Mouse (Mus musculus): ENCODE measurements around the gene Olfr56.
"Not testable (repeated sequence)": the region's sequence is repeated elsewhere in the genome, so short reads cannot be mapped to it uniquely, and the experiment has no call there.

The Olfr56 gene

DNA sequence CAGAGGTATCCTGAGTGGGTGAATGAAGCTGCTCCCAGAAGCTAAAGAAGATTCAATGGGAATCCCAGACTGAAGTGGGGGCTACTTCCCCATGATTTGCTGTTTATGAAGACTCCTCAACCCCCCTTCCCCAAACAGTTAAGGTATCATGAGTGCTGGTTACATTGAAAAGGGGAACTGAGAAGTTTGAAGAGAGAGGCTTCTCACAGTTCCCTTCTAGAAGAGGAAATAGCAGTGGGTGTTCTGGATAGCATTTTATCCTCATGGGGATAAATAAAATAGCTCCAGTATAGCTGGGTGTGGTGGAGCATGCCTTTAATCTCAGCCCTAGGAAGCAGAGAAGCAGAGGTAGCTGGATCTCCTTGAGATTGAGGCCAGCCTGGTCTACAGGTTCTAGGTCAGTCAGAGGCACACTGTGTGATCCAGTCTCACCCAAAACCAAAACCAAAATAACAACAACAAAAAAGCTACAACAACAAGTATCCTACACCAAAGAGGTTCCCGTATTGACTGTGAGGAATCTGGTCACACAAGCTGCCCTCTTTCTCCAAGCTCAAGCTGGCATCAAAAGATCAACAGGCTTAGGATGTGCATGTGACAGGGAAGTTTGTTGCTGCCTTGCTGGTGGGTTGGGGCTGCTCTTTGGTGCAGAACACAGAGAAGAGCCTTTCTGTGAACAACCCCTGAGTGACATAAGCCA is at the start of gene Olfr56:
Gene Olfr56 (plus strand): TSS at position 650 of the 700 bp plus-strand sequence.
- not testable (repeated sequence) for DNase-seq (ENCODE audit: low spot score in 2 of 2)

DNA sequence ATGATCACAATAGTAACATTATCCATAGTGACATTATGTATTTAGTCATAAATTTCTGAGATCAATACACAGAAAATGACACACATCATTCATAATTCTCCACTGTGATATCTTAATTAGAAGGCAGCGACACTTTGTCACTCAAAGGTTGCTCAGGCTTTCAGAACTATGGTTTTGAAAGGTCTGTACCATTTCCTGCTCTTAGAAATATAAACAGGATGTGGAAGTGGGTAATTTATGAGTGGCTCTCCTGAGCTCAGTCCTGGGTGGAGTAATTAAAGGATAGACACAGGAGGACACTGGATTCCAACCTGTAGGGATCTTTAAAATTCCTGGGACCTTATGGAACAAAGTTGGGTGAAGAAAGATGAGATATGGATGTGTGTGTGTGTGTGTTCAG is 45.3 kb upstream of the Olfr56 start:
- DNase-seq (ENCODE audit: low spot score in 2 of 2) = not testable (repeated sequence)

DNA sequence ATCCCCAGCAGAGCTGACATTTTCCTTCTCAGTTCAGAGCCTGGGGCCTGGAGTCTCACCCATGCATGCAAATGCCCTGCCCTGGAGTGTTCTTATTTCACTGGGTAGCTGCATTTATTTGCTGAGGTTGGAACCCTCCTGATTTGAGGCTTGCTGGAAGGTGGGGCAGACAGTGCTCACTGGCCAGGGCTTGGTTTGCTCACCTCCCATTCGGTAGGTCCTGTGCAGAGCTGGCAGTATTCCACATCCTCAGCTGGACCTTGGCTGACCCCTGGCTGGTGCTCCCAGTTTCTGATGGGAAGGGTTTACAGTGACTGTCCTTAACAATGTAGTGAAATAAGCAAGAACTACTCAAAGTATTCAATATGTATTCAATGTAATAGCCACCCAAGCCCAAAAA is 44.8 kb upstream of the Olfr56 start:
- DNase-seq (ENCODE audit: low spot score in 2 of 2) = not testable (repeated sequence)

DNA sequence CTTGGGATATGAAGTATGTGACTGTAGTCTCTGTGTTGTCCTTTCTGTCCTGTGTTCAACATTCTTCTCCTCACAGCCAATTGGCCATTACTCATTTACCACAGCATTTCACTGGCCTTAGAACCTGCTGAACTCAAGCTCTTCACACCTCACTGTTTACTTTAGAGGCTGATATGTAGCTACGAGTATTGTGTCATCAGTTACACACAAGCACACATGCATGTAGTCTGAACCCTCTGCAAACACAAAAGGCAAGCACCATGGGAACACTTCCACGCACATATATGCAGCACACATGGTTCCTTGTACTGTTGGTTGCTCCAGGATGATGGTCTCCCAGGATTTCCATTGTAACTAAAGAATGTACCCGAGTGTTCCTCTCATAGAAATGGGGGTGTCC is 43.4 kb upstream of the Olfr56 start:
- DNase-seq (ENCODE audit: low spot score in 2 of 2) = not testable (repeated sequence)

DNA sequence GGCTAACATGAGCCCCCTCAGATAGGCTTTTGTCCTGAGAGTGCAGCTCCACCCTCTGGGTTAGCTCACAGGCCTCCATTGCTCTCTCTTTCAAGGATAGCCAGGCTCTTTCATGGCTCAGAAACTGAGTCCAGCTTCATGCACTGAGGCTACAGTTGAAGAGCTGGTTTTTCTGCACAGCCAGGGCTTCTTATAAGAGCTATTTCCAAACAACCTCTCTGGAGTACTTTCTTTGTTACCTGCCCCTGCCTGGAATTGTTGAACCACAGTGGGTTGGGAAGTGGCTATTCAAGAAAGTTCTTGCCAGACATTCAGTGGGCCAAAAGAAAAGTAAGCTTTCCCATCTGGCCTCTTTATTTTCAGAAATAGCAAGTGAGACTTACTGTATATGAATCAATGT is 39.4 kb upstream of the Olfr56 start:
- DNase-seq (ENCODE audit: low spot score in 2 of 2) = not testable (repeated sequence)

DNA sequence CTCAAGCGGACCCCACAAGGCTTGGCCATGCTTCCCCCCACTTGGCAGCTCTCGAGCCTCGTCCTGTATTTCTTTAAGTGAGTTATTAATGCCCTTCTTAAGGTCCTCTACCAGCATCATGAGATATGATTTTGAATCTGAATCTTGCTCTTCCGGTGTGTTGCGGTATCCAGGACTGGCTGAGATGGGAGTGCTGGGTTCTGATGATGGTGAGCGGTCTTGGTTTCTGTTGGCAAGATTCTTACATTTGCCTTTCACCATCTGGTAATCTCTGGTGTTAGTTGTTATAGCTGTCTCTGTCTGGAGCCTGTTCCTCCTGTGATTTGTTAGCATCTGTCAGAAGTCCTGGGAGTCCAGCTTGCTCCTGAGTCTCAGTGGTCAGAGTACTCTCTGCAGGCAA is 32.6 kb upstream of the Olfr56 start, which contains the start of gene Psme2b:
Gene Psme2b (minus strand): TSS at position 101 of the 400 bp plus-strand sequence.
- not testable (repeated sequence) for DNase-seq (ENCODE audit: low spot score in 2 of 2)

DNA sequence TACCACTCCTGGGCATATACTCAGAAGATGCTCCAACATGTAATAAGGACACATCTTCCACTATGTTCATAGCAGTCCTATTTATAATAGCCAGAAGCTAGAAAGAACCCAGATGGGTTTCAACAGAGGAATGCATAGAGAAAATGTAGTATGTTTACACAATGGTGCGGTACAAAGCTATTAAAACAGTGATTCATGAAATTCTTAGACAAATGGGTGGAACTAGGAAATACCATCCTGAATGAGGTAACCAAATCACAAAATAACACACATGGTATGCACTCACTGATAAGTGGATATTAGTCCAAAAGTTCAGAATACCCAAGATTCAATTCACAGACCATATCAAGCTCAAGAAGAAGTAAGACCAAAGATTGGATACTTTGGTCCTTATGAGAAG is 4.0 kb upstream of the Olfr56 start:
- DNase-seq (ENCODE audit: low spot score in 2 of 2) = not testable (repeated sequence)

DNA sequence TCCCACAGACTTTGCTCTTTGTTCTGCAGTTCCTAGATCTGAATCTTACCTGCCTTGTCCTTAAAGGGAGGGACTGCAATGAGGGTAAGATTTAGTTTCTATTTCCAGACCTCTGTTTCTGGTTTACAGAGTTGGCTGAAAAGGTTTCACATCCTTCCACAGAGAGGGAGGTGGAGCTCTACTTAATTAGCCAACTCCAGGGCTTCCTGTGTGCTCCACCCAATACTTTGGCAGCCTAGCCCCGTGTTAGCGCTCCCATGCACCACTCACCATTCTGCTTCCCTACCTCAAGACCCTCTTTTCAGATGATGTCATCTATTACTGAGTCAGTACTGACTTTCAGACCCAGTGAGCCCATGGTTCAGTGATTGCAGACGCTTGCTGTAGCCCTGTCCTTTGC is 562 bp downstream of the Olfr56 start, which contains the start of gene 9930111J21Rik1:
Gene 9930111J21Rik1 (minus strand): TSS at position 148 of the 400 bp plus-strand sequence.
- DNase-seq (ENCODE audit: low spot score in 2 of 2) = not testable (repeated sequence)

DNA sequence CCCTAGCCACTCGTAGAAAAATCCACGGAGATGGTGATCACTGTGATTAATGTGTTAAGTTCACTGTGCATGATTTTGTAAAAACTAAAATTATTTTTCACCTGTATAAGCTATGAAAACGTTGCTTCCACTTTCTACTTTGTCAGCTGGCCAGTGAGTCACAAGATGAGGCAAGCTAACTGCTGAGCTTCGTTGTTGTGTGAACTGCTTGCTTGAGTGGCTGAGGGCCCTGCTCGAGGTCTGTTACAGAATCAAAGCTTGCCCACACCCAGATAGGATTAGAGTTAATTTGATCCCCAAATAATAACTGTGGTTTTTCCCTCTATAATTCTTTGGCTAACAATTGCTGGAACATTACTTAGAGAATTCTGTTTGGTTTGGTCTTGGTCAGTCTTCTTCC is 1.4 kb downstream of the Olfr56 start:
- not testable (repeated sequence) for DNase-seq (ENCODE audit: low spot score in 2 of 2)

DNA sequence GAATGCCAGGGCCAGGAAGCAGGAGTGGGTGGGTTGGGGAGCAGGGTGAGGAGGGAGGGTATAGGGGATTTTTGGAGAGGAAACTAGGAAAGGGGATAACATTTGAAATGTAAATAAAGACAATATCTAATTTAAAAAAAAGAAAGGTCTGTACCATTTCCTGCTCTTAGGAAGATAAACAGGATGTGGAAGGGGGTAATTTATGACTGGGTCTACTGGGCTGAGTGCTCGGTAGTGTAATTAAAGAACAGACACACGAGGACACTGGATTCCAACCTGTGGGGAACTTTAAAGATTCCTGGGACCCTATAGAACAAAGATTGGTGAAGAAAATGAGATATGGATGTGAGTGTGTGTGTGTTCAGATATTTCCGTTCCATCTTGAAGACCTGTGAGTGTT is 4.2 kb downstream of the Olfr56 start:
- not testable (repeated sequence) for DNase-seq (ENCODE audit: low spot score in 2 of 2)

DNA sequence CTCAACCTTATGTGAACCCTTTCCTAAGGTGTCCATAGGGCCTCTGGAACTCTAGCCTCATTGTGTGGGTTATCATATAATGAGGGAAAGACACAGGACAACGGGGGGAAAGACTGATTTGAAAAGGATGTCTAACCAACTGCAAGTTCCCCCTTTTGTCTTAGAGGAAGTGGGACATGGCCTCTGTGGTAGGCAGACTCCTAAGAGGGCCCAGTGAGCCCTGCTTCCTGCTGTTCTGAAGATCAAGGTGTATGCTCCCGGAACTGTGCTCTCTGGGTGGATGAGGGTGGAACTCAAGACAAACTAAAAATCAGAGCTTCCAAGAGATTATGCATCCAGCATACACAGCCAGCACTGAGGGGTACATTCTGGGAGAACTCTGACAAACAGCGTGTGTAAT is 9.5 kb downstream of the Olfr56 start:
- DNase-seq (ENCODE audit: low spot score in 2 of 2) = not testable (repeated sequence)

DNA sequence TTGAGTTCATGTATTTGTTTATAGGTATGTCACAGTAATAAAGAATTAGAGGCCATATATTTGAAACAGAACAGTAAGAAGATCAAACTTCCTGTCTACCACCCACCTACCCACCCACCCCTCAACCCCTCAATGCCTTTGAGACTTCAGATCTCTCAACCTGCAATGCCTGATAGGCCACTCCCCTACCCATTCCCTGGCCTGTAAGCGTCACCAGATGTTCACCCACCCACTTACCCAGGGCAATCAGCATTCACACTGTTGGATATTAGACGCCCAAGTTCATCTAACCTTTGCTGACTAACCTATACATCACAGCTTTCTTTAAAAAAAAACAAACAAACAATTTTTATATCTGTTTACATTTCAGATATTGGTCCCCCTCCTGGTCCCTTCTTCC is 11.3 kb downstream of the Olfr56 start:
- not testable (repeated sequence) for DNase-seq (ENCODE audit: low spot score in 2 of 2)

DNA sequence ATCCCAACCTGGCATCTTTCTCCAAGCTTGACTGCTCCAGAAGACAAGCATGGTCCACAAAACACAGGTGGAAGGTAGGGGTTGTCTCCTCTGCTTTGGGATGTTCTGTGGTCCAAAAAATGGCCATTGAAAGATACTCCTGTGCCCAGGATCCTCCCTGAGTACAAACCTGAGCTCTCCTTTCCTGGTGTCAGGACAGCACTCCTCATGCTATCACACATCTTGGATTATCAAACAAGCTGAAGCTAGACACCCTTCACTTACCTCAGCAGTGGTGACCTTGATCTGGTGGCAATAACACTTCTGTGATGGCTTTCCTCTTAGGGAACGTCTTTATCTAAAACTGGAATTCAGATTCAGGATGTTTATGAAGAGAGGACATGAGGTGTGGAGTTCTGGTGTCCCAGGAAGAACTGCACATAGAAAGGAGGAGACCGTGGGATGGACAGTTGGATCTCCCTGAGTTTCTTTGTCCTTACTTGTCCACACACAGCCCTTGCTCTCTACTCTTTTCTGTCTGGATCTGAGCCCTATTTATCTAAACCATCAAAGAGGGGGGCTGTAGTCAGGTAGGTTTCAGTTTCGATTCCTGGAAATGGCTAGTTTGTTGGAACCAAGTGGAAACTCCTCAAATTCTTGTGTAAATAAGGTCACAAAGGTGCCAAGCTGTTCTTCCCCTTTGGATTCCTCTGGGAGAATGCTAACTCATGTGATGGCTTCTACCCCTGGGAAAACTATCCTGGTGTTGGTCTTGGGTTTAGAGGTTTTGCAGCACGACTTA is 13.2 kb downstream of the Olfr56 start, which contains the start of gene Gm12185:
Gene Gm12185 (minus strand): TSS at position 487 of the 781 bp plus-strand sequence.
- not testable (repeated sequence) for DNase-seq (ENCODE audit: low spot score in 2 of 2)

DNA sequence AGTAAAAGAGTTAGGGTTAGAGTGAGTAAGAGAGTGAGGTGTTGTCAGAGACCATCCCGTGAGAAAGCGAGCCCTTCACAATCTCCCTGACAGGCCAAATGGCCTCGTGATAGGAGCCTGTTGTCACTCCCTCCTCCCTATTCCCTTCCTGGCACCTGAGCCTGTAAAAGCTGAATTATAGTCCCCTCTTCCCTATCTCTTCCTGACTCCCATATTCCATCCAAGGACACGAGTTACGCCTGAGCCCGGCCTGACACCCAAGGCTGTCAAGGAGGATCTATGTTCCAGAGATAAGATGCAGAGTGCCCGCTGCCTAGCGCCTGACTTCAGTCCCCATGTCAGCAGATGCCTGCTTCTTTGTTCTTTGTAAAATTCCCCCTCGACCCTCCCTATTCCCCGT is 14.6 kb downstream of the Olfr56 start:
- DNase-seq (ENCODE audit: low spot score in 2 of 2) = not testable (repeated sequence)

DNA sequence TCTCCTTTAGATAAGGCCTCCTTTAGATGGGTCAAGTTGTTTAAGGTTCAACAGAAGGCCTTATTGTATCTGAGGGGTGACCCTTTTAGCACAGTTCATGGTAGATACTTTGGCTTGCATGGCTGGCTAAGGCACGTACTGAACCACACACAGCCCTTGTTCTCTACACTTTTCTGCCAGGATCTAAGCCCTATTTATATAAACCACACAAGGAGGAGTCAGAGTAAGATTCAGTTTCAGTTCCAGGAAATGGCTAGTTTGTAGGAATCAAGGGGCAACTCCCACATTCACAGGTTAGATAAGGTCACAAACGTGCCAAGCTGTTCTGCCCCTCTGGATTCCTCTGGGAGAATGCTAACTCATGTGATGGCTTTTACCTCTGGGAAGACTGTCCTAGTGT is 15.3 kb downstream of the Olfr56 start, which contains the start of gene Tgtp1:
Gene Tgtp1 (minus strand): TSS at position 155 of the 400 bp plus-strand sequence.
- not testable (repeated sequence) for DNase-seq (ENCODE audit: low spot score in 2 of 2)

DNA sequence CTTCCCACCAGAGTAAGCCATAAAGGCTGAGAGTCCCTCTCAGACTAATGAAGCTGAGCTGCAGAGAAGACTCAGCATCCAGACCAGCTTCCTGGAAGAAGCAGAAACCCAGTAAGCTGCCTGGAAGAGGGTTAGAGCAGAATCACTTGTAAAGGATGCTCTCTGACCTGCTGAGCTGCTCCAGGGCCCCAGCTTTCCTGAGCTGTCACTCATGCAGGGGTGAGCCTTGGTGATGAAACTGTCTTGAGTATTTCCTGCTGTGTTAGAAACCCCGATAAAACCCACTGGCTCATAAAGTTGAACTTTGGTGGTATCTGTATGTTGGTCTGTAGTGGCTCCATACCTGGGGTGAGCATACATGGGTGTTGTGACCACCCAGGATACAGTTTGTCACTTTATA is 21.7 kb downstream of the Olfr56 start:
- DNase-seq (ENCODE audit: low spot score in 2 of 2) = not testable (repeated sequence)

DNA sequence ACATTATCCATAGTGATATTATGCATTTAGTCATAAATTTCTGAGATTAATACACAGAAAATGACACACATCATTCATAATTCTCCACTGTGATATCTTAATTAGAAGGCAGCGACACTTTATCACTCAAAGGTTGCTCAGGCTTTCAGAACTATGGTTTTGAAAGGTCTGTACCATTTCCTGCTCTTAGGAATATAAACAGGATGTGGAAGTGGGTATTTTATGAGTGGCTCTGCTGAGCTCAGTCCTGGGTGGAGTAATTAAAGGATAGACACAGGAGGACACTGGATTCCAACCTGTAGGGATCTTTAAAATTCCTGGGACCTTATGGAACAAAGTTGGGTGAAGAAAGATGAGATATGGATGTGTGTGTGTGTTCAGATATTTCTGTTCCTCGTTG is 27.6 kb downstream of the Olfr56 start:
- not testable (repeated sequence) for DNase-seq (ENCODE audit: low spot score in 2 of 2)

DNA sequence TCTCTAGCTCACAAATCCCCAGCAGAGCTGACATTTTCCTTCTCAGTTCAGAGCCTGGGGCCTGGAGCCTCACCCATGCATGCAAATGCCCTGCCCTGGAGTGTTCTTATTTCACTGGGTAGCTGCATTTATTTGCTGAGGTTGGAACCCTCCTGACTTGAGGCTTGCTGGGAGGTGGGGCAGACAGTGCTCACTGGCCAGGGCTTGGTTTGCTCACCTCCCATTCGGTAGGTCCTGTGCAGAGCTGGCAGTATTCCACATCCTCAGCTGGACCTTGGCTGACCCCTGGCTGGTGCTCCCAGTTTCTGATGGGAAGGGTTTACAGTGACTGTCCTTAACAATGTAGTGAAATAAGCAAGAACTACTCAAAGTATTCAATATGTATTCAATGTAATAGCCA is 28.1 kb downstream of the Olfr56 start:
- DNase-seq (ENCODE audit: low spot score in 2 of 2) = not testable (repeated sequence)

DNA sequence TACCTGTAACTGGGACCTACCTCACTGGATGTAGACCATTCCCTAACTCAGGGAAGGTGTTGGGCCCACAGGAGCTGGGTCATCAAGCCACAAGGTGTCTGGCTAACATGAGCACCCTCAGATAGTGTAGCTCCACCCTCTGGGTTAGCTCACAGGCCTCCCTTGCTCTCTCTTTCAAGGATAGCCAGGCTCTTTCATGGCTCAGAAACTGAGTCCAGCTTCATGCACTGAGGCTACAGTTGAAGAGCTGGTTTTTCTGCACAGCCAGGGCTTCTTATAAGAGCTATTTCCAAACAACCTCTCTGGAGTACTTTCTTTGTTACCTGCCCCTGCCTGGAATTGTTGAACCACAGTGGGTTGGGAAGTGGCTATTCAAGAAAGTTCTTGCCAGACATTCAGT is 33.4 kb downstream of the Olfr56 start:
- DNase-seq (ENCODE audit: low spot score in 2 of 2) = not testable (repeated sequence)

DNA sequence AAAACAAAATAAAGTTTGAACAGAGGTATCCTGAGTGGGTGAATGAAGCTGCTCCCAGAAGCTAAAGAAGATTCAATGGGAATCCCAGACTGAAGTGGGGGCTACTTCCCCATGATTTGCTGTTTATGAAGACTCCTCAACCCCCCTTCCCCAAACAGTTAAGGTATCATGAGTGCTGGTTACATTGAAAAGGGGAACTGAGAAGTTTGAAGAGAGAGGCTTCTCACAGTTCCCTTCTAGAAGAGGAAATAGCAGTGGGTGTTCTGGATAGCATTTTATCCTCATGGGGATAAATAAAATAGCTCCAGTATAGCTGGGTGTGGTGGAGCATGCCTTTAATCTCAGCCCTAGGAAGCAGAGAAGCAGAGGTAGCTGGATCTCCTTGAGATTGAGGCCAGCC is 71.4 kb downstream of the Olfr56 start:
- not testable (repeated sequence) for DNase-seq (ENCODE audit: low spot score in 2 of 2)

DNA sequence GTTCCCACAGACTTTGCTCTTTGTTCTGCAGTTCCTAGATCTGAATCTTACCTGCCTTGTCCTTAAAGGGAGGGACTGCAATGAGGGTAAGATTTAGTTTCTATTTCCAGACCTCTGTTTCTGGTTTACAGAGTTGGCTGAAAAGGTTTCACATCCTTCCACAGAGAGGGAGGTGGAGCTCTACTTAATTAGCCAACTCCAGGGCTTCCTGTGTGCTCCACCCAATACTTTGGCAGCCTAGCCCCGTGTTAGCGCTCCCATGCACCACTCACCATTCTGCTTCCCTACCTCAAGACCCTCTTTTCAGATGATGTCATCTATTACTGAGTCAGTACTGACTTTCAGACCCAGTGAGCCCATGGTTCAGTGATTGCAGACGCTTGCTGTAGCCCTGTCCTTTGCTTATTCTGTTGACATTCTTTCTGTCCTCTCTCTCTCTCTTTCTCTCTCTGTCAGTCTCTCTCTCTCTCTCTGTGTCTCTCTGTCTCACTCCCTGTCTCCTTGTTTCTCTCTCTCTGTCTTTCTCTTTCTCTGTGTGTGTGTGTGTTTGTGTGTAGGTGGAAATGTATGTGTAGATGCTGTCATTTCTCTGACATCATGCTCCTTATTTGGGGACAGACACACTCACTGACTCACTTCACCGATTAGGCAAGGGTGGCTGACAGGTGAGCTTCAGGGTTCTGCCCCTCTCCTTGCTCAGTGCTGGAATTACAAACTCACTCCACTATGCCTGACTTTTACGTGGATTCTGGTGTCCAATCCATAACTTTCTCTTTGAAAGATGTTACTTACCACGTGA is 72.6 kb downstream of the Olfr56 start, which contains the start of gene 9930111J21Rik2:
Gene 9930111J21Rik2 (minus strand): TSS at position 150 of the 799 bp plus-strand sequence.
- DNase-seq (ENCODE audit: low spot score in 2 of 2) = not testable (repeated sequence)
